Mouse (Mus musculus) urinary bladder, postnatal 14 days (tissue): ENCODE measurements at regions not wholly inside any gene's neighbourhood (a gene's known extent, or its start where the extent isn't known, plus 50 kb on each side); places are given as distances from the start of the nearest gene placed in this dataset.
A peak's percentile ranks its signal among the peaks of the same experiment; 100 is the strongest.

Source experiments
- DNase-seq: peaks from one replicate; pipeline ENCODE4 v3.0.0; 2021; ENCODE audit warnings: low spot score

DNA sequence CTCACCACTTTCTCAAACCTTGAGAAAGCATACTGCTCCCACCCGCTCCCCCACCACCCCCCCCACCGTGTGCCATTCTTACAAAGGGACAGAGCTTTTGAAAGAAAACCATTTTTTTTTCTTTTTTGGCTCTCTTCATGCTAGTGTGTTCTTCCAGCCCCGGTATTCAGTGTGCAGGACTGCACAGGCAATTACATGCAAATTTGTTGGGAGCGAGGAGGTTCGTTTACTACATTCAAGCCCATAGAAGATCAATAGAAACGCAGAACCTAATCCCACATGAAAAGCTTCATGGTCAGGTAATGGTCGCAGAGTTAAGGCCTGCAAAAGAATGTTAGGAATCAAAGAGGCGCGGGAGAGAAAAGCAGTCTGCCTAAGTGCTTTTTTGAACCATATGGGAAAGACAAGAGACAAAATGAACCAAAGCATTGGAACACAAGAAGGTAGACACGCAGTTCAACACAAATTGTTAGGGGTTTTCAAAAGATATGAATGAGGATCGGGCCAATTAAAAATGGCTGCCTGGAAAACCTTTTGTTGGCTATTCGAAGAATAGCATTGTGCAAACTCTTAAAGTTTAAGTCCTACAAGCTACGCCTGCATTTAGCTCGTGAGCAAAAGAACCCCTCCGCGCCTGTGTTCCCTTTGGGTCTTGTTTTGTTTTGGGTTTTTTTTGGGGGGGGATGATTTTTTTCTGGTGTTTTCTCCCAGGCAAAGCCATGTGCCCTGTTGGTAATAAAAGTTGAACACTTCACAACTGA, 166.6 kb upstream of the Id4 start:
- DNase-seq = no peak

DNA sequence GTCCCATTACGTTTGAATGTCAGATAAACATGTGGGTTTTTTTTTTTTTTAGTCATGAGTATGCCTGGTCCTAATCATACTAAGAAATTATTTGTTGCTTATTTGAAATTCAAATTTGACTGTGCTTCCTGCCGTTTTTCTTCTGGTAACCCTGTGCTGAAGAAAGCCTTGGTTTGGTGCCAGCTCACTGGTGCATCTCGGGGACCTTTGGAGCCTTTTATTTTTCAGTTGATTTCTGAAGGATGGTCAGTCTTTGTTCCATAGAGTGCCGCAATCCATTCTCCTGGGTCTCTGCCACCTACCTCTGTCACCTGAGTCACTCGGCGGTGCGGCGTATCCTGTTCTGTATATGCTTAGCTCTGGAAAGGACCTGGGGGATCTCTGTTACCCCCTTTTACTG, 158.9 kb upstream of the Id4 start:
- DNase-seq = no peak

DNA sequence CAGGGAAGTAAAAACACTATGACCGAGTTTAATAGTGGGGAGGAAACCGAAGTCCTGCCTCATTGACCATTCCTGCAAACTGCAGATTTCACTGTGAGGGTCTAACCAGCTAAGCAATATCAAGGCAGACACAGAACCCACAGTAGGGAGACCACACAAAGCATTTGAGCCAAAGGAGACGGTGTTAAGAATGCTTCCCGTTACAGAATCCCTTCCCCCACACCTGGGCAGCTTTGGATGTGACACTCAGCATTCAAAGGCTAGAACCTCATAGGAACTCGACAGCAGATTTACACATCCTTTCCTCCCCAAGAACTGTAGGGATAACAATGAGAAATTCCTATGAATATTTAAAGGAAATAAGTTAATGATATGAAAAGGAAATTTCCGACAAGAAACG, 158.5 kb upstream of the Id4 start:
- no peak for DNase-seq

DNA sequence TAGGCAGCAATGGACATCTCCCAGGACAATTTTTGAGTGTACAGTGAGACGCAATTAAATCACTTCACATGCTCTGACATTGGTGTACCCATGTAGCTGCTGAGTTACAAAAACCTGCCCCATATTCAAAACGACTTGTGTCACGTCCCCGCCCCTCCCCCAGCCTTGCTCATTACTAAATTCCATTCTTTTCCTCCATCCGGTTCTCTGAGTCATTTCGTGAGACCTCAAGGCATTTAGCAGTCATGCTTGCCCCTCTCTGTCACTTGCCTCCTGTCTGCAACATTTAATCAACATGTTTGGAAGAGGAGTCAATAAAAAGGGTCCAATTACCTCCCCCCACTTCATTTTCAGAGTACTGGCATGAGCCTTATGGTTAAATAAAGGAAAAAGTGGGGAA, 156.3 kb upstream of the Id4 start:
- peak; percentile 29 for DNase-seq

DNA sequence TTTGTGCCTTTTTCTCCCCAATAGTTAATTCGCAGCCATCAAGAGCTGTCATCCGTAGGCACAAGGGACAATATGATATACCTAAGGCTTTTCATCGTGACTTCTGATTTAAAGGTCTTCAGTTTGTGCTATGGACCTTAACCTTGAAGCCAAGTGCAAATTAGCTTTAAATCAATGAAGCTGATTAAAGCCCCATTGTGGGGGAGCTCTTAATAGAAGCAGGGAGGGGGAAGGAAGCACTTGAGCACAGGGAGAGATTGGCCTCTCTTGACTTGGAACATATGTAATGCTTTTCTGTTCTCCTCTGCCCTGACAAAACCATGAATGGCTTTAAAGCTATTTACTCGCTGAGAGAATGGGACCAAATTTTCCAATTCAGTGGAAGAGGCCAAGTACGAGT, 154.1 kb upstream of the Id4 start:
- no peak for DNase-seq

DNA sequence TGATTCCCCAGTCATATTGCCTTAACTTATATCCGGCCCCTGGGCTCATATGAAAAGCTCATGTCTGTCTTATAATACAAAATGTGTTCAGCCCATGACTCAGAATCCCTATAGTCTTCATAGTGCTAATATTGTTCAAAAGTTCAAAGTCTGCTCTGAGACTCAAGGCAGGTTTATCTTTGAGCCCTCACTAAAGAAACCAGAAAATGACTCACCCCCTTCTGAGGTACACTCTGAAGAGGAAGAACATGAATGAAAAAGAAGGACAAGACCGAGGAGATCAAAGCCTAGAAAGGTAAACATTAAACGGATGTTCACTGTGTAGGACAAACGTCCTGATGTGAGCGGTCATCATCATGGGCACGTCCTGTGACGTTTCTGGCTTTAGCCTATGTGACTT, 145.1 kb upstream of the Id4 start:
- DNase-seq = no peak

DNA sequence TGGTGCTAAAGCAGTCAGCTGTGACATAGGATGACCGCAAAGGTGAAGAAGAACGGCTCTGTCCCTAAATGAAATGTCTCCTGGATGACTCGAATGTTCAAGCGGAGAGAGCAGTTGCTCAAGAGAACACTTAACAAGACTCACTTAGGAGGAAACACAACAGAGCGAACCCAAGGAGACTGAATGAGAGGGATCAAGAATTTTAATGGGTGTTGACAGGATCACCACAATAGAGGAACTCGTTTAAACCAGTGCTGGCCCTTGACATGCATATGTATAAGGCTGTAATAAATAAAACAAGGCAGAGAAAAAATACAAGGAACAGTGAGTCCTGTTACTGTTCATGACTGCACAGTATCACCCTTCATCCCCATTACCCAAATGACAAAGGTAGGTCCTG, 134.4 kb upstream of the Id4 start:
- no peak for DNase-seq

DNA sequence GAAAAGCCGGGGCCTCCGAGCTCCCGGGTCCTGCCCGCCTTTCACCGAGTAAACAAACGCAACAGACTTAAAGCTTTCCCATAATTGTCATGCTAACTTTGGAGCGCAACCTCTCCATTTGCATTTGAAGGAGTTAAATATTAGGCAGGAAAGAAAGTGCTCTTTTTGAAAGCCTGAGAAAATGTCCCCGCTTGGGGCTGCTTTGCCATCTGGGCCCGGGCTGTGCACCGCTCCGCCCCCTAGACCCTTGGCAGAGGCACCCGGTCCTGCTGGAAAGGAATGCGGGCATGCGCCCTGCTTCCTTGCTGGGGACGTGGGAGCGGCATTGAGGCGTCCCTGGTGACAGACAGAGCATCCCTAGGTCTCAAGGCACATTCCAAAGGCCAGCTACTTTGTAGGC, 130.3 kb upstream of the Id4 start:
- DNase-seq = peak; percentile 58

DNA sequence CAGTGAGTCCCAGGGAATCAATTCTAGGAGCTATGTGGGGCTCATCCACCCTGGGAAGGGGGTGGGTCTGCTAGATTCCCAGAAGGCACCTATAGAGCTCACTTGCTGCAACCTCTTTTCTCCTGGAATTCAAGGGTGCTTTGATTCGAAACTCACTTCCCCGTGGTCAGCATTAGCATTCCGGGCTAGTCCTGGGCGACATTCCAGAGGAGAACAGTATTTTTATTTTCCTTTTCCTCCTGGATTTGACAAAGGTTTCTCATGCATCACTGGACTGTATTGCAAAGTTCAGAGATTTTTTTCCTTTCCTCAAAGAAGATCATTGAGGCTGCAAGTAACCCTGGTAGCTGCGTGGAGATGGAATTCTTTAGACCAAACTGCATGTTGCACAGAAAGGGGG, 129.3 kb upstream of the Id4 start:
- no peak for DNase-seq

DNA sequence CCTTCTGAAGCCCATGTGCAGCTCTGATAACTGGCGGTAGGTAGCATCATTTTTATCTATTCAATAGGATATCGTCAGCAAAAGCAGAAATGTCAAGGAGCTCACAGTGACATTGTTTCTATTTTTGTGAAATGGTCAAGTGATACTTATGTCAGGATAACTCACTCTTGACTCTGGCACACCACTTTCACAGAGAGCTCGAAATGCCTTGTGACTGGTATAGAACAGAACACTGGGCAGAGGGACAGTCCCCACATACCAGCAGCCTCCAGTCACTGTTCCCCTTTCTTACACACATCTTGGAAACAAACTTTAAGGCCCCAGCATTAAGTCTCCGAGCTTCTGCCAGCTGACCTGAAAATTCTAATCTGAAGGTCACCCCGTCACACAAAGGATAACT, 115.1 kb upstream of the Id4 start:
- no peak for DNase-seq

DNA sequence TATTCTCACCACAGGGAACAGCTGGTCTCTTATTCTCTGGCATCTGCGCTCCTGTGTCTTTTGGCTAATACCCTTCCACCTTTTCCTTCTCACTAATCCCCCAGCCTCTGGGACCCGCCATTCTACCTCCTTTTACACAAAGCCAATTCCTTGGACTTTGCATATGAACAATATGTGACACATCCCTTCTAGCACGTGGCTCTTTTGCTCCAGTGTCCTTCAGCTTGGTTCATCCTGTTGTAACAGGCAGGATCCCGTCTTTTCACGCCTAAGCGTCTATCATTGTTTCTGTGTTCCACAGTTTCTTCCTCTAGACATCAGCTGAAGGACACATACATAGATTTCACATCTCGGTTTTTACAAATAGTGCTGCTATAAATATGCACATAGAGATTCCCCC, 114.0 kb upstream of the Id4 start:
- DNase-seq = no peak

DNA sequence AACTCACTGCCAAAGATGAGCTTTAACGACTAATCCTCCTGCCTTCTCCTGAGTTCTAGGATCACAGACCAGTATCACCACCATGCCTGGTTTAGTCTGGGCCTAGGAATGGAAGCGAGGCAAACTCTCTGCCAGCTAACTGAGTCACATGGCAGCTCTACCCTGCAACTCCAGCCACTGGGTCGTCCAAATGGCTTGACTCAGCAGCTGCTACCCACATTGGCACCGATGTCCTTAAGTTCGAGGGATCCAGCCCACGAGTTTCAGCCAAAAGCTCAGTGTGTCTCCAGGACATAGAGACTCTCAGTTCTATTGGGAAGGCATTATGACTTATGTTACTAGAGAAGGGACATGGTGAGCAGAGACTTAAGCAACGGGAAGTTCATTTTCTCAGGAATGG, 107.8 kb upstream of the Id4 start:
- DNase-seq = no peak

DNA sequence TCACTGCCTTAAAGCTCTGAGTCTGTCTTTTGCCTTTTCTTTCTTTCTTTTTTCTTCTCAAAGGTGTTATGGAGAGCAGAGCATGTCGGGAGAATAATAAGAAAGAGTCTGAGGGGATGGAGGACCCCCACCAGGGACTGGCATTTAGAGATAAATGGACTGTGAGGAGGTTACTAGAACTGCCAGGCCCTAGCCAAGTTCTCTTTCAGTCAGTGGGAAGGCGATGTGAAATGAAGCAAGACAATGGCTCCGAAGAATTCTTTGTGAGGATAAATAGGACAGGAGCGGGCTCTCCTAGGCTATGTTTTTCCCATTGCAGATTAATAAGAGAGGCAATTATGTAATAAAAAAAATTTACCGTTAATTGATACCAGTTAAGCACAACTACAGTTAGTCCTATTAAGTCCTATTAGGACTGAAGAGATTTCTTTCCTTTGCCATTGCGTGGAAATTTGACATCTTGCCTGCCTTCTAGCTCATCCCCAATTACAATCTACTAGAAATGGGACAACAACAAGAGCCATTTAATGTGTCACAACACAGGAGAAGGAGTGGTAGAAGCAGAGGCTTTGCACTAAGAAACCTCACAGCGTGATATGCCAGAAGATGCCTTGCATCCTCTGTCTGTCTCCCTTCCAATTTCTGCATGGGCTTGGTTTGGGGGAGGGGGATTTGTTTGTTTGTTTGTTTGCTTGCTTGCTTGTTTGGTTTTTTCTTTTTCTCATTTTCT, 107.2 kb upstream of the Id4 start:
- DNase-seq = no peak

DNA sequence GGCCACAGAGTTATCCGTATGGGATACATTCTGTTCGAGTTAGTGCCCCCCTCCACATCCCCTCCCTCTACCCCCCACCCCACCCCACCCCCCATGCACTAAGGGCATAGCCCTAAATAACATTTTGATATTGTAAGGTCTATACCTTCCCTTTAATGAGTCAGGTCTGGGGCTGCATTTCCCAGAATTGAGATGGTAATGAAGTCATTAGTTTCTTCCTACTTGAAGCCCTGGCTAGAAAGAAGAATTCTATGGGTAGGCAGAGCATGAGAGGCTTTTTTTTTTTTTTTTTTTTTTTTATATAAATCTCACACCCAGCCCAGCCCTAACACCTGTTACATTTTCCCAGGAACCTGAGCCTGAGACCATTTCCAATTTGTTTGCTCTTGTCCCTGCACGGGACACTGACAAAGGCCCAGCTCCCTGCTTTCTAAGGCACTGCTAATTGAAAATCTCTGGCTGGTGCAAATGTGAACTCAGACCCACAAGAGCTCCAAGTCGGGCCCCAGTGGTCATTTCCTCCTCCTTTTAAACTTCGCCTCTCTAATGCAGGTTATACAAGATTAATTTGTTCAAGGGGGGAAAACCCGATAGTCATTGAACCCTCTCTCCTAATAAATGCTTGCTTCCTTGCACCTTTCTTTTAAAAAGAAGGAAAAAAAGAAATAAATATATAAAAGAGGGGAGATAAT, 106.5 kb upstream of the Id4 start:
- no peak for DNase-seq

DNA sequence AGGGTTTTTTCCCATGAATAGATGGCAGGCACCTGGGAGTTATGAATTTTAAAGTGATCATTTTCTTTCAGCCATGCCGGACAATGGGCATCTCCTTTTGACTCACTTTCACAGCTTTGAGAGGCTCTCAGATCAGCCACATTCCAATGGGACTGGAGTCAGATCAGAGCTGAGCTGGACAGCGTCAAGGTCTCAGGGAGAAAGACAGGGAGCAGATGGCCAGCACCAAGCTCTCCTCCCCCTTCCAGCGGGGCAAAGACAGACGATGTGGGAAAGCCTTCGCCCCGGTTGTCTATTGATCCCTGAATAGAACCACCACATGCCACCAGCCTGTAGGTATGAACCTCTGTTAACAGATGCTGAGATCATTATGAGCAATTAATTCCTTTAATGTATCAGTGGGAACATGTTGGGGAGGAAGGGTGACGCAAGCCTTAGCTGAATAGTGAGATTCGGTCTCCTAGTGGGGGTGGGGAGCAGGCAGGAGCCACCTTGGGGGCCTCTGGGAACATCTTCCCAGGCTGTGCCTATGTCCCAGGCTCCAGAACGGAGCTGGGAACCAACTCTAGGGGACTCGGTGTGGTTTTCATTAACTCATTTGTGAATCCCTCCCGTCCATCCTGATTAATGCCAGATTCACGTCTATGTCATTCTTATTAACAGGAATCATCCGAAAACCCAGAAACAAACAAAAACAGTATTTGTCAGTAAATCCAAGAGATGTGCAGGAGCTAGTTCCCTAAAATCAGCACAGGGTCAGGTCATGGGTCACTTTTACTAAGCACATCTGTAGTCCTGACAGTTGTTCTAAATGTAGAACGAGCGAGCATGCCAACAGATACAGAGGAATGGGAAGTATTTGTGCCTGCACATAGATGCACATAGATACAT, 101.8 kb upstream of the Id4 start:
- no peak for DNase-seq

DNA sequence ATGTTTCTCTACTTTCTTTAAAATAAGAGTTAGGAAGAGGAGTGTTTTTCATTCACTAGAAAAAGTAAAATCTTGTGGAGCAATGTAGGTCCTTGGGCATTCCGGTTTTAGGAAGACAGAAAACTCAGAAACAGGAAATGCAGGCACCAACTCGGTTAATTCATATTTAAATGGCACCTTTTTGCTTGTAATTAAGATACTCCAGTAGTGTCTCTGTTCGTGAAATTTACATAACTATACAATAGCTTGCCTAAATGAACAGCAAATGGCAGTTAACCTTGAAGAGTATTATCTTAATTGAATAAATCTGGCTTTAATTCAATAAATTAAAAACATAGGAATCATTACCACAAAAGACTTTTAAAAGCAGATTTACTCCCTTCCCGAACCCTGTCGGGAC, 100.9 kb upstream of the Id4 start:
- DNase-seq = no peak

DNA sequence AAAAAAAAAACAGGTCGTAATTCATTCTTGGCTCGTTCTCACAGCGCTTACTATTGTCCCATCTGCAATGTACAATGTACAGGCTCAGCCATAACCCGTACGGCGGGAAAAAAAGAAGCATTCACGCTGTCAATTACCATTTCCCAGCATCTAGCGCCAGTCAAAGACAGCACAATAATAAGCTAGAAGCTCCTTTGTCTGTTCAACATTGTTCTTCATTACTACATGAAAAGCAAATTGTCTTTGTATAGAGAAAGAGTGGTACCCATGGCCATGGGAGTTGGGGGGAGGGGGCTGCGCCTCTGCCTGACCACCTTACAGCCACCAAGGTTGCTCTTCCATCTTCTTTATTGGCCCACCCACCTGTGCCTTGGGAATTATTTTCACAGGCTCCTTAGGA, 99.7 kb upstream of the Id4 start:
- DNase-seq = no peak

DNA sequence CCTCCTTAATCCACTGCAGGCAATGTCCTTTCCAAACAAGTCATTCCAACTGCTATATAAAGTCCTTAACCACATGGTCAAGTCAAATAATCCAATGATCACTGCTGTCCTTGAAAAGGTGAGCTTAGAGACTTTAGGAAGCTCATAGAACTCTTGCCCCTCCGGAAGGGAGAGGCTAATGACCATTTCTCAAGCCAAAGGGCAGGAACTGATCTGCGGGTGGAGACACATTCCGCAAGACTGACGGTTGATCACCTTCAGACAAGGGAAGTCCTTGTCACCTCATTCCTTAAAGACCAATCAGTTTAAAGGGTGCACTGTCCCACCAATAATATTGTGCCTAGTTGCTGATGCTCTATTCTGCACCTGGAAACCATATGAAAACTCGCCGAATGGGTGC, 96.4 kb upstream of the Id4 start:
- no peak for DNase-seq

DNA sequence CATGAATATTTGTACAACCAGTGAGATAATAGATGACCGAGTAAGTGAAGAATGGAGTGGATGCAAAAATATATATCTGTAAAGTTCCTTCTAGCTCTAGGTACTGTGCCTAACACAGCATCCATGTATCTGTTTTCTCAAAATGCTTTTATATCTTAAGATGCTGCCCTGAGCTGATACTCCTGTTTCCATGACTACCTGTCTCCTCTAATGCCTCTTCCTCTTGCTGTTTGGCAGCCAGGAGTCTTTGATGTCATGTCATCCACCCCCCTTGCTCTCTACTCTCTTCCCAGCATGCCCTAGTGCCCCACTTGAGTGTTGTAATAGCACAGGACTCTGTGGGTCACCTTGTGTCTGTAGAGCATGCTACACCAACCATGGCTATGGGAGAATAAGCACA, 95.2 kb upstream of the Id4 start:
- no peak for DNase-seq

DNA sequence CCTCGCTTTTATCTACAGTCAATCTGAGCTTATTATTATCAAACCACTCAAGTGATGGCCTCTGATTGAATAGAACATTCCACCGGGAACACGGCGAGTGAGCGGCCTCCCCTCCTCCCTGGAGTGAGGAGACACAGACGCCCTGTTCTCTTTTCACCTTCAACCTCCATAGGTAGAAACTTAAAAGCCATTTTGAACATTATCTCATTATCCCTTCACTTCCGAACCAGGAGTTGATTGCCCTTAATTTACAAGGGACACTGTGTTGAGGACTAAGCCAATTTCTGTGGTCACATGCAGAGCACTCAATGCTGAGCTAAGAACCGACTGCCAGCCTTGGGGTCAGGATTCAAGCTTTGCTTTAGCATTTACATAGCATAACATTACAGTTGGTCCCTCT, 93.1 kb upstream of the Id4 start:
- no peak for DNase-seq

DNA sequence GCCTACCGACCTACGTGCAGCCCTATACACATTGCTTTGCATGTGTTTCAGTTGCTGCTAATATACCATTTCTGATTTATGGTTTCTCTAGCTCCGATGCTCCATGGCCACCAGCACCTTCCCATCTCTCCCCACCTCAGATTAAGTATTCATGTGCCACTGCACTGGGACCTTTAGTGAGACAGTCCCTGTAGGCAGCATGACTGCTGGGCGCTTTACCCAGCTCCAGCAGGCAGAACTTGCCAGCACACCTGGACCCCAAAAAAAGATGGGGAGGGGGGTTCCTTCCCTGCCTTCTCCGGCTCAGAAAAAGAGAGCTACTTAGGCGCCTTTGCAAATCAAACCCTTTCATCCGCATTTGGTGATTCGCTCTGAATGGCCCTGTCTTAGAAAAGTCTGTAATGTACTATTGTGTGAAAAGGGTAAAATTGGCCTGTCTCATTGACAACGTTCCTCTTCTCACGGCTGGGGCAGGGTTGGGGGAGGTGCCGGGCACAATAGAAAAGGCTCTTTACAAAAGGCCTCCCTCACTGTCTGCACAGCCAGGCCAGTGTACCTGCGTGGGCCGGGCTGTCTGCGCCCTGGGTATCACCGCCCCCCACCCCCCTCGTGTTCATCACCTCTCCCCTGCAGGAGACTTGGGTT, 89.6 kb upstream of the Id4 start:
- DNase-seq = no peak

DNA sequence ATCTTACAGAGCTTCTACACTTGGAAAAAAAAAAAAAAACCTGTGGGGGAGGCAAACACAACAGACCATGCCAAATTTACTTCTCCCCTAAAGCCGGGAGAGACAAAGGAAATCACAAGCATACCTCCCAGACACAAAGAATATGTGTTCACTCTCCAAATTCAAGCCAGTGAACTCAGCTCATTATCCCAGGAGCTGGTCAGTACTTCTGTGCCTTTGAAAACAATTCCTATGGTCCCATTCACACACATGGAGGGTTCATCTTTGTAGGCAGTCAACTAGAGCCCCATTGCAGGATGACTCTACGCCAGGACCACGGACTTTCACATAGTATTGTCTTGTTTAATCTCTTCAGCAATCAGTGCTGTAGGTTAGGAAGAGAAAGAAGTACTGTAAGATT, 89.0 kb upstream of the Id4 start:
- DNase-seq = no peak
